Mouse (Mus musculus) forebrain, postnatal 0 days (tissue): ENCODE results near the gene Pam16. TPM values are rescaled to one million over a fixed set of nuclear protein-coding genes. Genes with fewer than 3 reads are reported as not detected.

Experiments
- ATAC-seq: fragments of 200-750 bp; cut with Nextera tagmentation; 2 replicates; pipeline ENCODE4 v1.8.0; 2017; ENCODE audit warnings: mild to moderate bottlenecking, moderate library complexity
- DNase-seq: peaks from one replicate; pipeline ENCODE4 v3.0.0-alpha.2; 2015
- H3K27ac ChIP-seq: fragments of 300-500 bp; sonication (generic); 2 replicates; pipeline ENCODE4 v1.5.1; 2014; ENCODE audit warnings: low read depth, mild to moderate bottlenecking, antibody characterized with exemption, low read length, moderate library complexity, mixed read lengths
- H3K27me3 ChIP-seq: fragments of 300-500 bp; sonication (generic); 2 replicates; pipeline ENCODE4 v1.6.1; 2014; ENCODE audit warnings: mild to moderate bottlenecking, low read length, mixed read lengths; ENCODE audit not compliant: insufficient read depth
- H3K36me3 ChIP-seq: fragments of 300-500 bp; sonication (generic); 2 replicates; pipeline ENCODE4 v1.6.1; 2014; ENCODE audit warnings: mild to moderate bottlenecking, moderate library complexity; ENCODE audit not compliant: insufficient read depth
- H3K4me1 ChIP-seq: fragments of 300-500 bp; sonication (generic); 2 replicates; pipeline ENCODE4 v1.6.1; 2014; ENCODE audit warnings: antibody characterized with exemption; ENCODE audit not compliant: insufficient read depth
- H3K4me2 ChIP-seq: fragments of 300-500 bp; sonication (generic); 2 replicates; pipeline ENCODE4 v1.6.1; 2014; ENCODE audit warnings: low read depth, mild to moderate bottlenecking, moderate library complexity
- H3K4me3 ChIP-seq: fragments of 300-500 bp; sonication (generic); 2 replicates; pipeline ENCODE4 v1.5.1; 2014; ENCODE audit warnings: low read depth, low read length, mixed read lengths
- H3K9ac ChIP-seq: fragments of 300-500 bp; sonication (generic); 2 replicates; pipeline ENCODE4 v1.6.1; 2014; ENCODE audit warnings: mild to moderate bottlenecking
- H3K9me3 ChIP-seq: fragments of 300-500 bp; sonication (generic); 2 replicates; pipeline ENCODE4 v1.6.1; 2016; ENCODE audit warnings: low read length
- CTCF ChIP-seq: sonication (generic); IDR thresholded peaks from 2 replicates; pipeline ENCODE4 v1.5.1; 2016; ENCODE audit warnings: antibody characterized with exemption, control low read depth, low read depth
- WGBS: fragments of 180-500 bp; shearing (Covaris S2); extraction: QIAGEN DNeasy Blood & Tissue Kit; methylation state at CpG from one replicate; pipeline ENCODE4 v1.1.7; 2014; 5-methylcytosine and 5-hydroxymethylcytosine counted together
- polyA plus RNA-seq: library from polyadenylated mRNA; unstranded; fragments of >200 nt; fragmentation: Nextera tagmentation; extraction: Ambion mirVana; gene quantifications from 2 replicates; pipeline ENCODE4 v1.2.1, GENCODE M21; 2015
- total RNA-seq: library from RNA; depleted of rRNA; stranded (reverse); fragments of >200 nt; gene quantifications from 2 replicates; pipeline ENCODE4 v1.2.3, GENCODE M21; 2014; rRNA removed

Gene Pam16
- total and polyA plus RNA-seq, 2 experiments from 2014 or later: 54.5 to 138 TPM

DNA sequence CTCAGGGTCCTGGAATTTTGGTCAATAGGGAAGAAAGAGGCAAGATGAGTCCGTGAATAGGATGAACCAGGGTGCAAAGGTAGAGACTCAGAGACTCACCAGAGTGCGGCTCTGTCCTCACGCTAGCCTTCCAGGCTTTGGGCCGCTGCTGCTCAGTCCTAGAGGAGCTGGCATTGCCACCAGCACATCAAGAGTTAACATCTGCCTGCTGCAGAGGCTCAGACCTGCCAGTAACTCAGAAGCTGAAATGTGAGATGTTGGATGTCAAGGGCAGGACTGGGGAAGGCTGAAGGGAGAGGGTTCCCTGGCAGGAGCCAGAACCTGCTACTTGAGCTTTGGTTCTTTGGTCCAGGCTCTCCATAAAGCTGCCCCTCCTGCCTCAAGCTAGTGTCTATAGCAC, 54.1 kb downstream of the Pam16 start:
- 70% methylated on average over 4 of the region's 4 CpGs for WGBS
- H3K9me3 ChIP-seq: no peaks in the 10 kb centered on the region
- no peaks in the 10 kb centered on the region for H3K36me3 ChIP-seq
- ATAC-seq: no peak
- H3K4me3 ChIP-seq: no peak overlapping the region
- no peak overlapping the region for H3K9ac ChIP-seq
- DNase-seq: no peak
- no peaks in the 10 kb centered on the region for H3K4me1 ChIP-seq
- H3K27me3 ChIP-seq: no peaks in the 10 kb centered on the region
- no peak overlapping the region for H3K27ac ChIP-seq
- H3K4me2 ChIP-seq: no peak overlapping the region
- TF ChIP-seq CTCF: no peak

DNA sequence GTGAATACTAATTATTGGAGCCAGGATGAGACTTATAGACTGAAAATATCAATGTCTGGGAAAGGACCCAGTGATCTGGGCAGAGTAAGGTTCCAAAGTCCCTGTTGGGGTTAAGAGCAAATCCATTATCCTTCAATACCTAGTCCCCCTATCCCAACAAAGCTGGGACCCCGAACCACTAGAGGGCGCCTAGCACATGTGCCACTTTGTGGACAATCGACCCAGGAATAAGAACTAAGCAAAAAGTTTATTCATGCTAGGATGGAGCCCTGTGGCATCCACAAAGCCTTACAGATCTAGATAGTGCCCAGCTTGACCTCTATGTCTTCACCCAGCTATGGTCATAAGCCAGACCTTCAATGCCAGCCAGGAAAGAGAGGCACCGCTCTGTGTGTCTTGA, 56.9 kb downstream of the Pam16 start:
- 19% methylated on average over 4 of the region's 4 CpGs for WGBS
- peak; percentile 83 for TF ChIP-seq CTCF
- Histone ChIP-seq H3K36me3 (no peaks in the 10 kb centered on the region), H3K27ac (no peak overlapping the region), H3K4me3 (no peak overlapping the region), H3K4me1 (no peaks in the 10 kb centered on the region), H3K27me3 (no peaks in the 10 kb centered on the region), H3K9me3 (no peaks in the 10 kb centered on the region), H3K4me2 (no peak overlapping the region), H3K9ac (no peak overlapping the region)
- peak; percentile 83 for DNase-seq
- peak; percentile 53; the same call in 1 of the 2 replicates for ATAC-seq

Other genes starting within 250 kb of the Pam16 start
- gene Adcy9, start 204.5 kb downstream of the Pam16 start, total RNA-seq: 18.0 and 19.9 TPM in 2 replicates
- 2.4 and 3.8 TPM in 2 replicates for gene Adcy9, start 204.5 kb downstream of the Pam16 start, polyA plus RNA-seq
- 55.0 and 55.9 TPM in 2 replicates for gene Srl, start 83.2 kb downstream of the Pam16 start, total RNA-seq
- gene Srl, start 83.2 kb downstream of the Pam16 start, polyA plus RNA-seq: 18.8 and 23.4 TPM in 2 replicates
- gene Tfap4, start 65.1 kb downstream of the Pam16 start, total RNA-seq: 9.1 and 10.2 TPM in 2 replicates
- 6.4 and 8.0 TPM in 2 replicates for gene Tfap4, start 65.1 kb downstream of the Pam16 start, polyA plus RNA-seq
- gene Glis2, start 30.3 kb downstream of the Pam16 start, total RNA-seq: 13.3 and 15.2 TPM in 2 replicates
- gene Glis2, start 30.3 kb downstream of the Pam16 start, polyA plus RNA-seq: 7.1 and 11.6 TPM in 2 replicates
- gene Vasn, start 15.0 kb upstream of the Pam16 start, total RNA-seq: 5.5 and 6.5 TPM in 2 replicates
- gene Vasn, start 15.0 kb upstream of the Pam16 start, polyA plus RNA-seq: 3.0 and 3.6 TPM in 2 replicates
- gene Dnaja3, start 15.0 kb upstream of the Pam16 start, total RNA-seq: 47.2 and 51.5 TPM in 2 replicates
- gene Dnaja3, start 15.0 kb upstream of the Pam16 start, polyA plus RNA-seq: 37.5 and 48.6 TPM in 2 replicates
- 24.9 and 25.2 TPM in 2 replicates for gene Coro7, start 54.8 kb upstream of the Pam16 start, total RNA-seq
- 23.5 and 29.3 TPM in 2 replicates for gene Coro7, start 54.8 kb upstream of the Pam16 start, polyA plus RNA-seq
- gene Nmral1, start 94.4 kb upstream of the Pam16 start, total RNA-seq: 45.7 and 46.1 TPM in 2 replicates
- 42.9 and 44.3 TPM in 2 replicates for gene Nmral1, start 94.4 kb upstream of the Pam16 start, polyA plus RNA-seq
- 54.5 and 63.7 TPM in 2 replicates for gene Hmox2, start 101.4 kb upstream of the Pam16 start, total RNA-seq
- gene Hmox2, start 101.4 kb upstream of the Pam16 start, polyA plus RNA-seq: 88.7 and 92.5 TPM in 2 replicates
- gene Cdip1, start 165.3 kb upstream of the Pam16 start, total RNA-seq: 89.5 and 99.0 TPM in 2 replicates
- gene Cdip1, start 165.3 kb upstream of the Pam16 start, polyA plus RNA-seq: 107 and 115 TPM in 2 replicates
- not detected in 2 replicates for gene 4930562C15Rik, start 210.4 kb upstream of the Pam16 start, total RNA-seq
- gene 4930562C15Rik, start 210.4 kb upstream of the Pam16 start, polyA plus RNA-seq: 0.17 TPM in 1 of 2 replicates, not detected in the other